Mouse (Mus musculus): ENCODE data around the gene Prmt9. TPM values are rescaled to one million over a fixed set of nuclear protein-coding genes. Genes with fewer than 3 reads are reported as not detected.

Prmt9 gene
- polyA plus RNA-seq (2014; fragmentation: Nextera tagmentation; extraction: Ambion mirVana) = 14.7 and 16.7 TPM in 2 replicates

GRCm38 (mm10) chr8:77549121-77549706 lies at the start of gene Prmt9:
Gene Prmt9 (plus strand): TSS chr8:77549397.
- Histone ChIP-seq H3K27ac (replicated peaks in 1 of 2; ENCODE audit: control insufficient read depth in 1 of 2, insufficient read depth in 1 of 2, low read depth in 2 of 2, low read length in 2 of 2) (peak within 1 kb of the TSS; percentile 73 to 87), H3K4me2 (ENCODE audit: low read length) (peak within 1 kb of the TSS; percentile 83), H3K4me3 (ENCODE audit: control insufficient read depth in 1 of 2, insufficient read depth in 1 of 2, low read depth in 1 of 2, low read length in 2 of 2) (peak within 1 kb of the TSS; percentile 68 to 90), H3K36me3 (ENCODE audit: control insufficient read depth, insufficient read depth, low read length) (peaks cover 28% of the 10 kb centered on the region), H3K27me3 (ENCODE audit: control insufficient read depth, insufficient read depth, low read length) (no peaks in the 10 kb centered on the region), H3K4me1 (ENCODE audit: control insufficient read depth in 2 of 2, insufficient read depth in 2 of 2, low read length in 2 of 2) (no peaks in the 10 kb centered on the region), H3K9ac (ENCODE audit: low read length) (peak within 1 kb of the TSS; percentile 96), H3K9me3 (ENCODE audit: control insufficient read depth, low read length) (no peaks in the 10 kb centered on the region)
- ATAC-seq (ENCODE audit: insufficient number of reproducible peaks, insufficient read depth, low FRiP score, low read depth) = peak; percentile 92
- 4% methylated on average over 42 of the region's 42 CpGs for WGBS

GRCm38 (mm10) chr8:77500264-77500663 lies 48.9 kb upstream of the Prmt9 start:
- Histone ChIP-seq H3K27me3 (ENCODE audit: control insufficient read depth, insufficient read depth, low read length) (no peaks in the 10 kb centered on the region), H3K36me3 (ENCODE audit: control insufficient read depth, insufficient read depth, low read length) (no peaks in the 10 kb centered on the region), H3K27ac (replicated peaks in 1 of 2; ENCODE audit: control insufficient read depth in 1 of 2, insufficient read depth in 1 of 2, low read depth in 2 of 2, low read length in 2 of 2) (no peak overlapping the region), H3K9ac (ENCODE audit: low read length) (no peak overlapping the region), H3K4me3 (ENCODE audit: control insufficient read depth in 1 of 2, insufficient read depth in 1 of 2, low read depth in 1 of 2, low read length in 2 of 2) (no peak overlapping the region), H3K4me2 (ENCODE audit: low read length) (no peak overlapping the region), H3K4me1 (ENCODE audit: control insufficient read depth in 2 of 2, insufficient read depth in 2 of 2, low read length in 2 of 2) (peaks cover 9 to 21% of the 10 kb centered on the region in 2 experiments), H3K9me3 (ENCODE audit: control insufficient read depth, low read length) (no peaks in the 10 kb centered on the region)
- no peak for ATAC-seq (ENCODE audit: insufficient number of reproducible peaks, insufficient read depth, low FRiP score, low read depth)
- 96% methylated on average over 3 of the region's 3 CpGs for WGBS

GRCm38 (mm10) chr8:77501131-77501530 lies 48.1 kb upstream of the Prmt9 start:
- H3K9ac ChIP-seq (ENCODE audit: low read length) = no peak overlapping the region
- no peak for ATAC-seq (ENCODE audit: insufficient number of reproducible peaks, insufficient read depth, low FRiP score, low read depth)
- WGBS = 75% methylated on average over 8 of the region's 8 CpGs
- no peaks in the 10 kb centered on the region for H3K9me3 ChIP-seq (ENCODE audit: control insufficient read depth, low read length)
- H3K4me1 ChIP-seq (ENCODE audit: control insufficient read depth in 2 of 2, insufficient read depth in 2 of 2, low read length in 2 of 2) = peaks cover 8 to 13% of the 10 kb centered on the region in 2 experiments
- H3K27me3 ChIP-seq (ENCODE audit: control insufficient read depth, insufficient read depth, low read length) = no peaks in the 10 kb centered on the region
- H3K36me3 ChIP-seq (ENCODE audit: control insufficient read depth, insufficient read depth, low read length) = no peaks in the 10 kb centered on the region
- H3K4me2 ChIP-seq (ENCODE audit: low read length) = no peak overlapping the region
- no peak overlapping the region for H3K27ac ChIP-seq (replicated peaks in 1 of 2; ENCODE audit: control insufficient read depth in 1 of 2, insufficient read depth in 1 of 2, low read depth in 2 of 2, low read length in 2 of 2)
- H3K4me3 ChIP-seq (ENCODE audit: control insufficient read depth in 1 of 2, insufficient read depth in 1 of 2, low read depth in 1 of 2, low read length in 2 of 2) = no peak overlapping the region

GRCm38 (mm10) chr8:77502547-77502946 lies 46.6 kb upstream of the Prmt9 start:
- H3K4me1 ChIP-seq (ENCODE audit: control insufficient read depth in 2 of 2, insufficient read depth in 2 of 2, low read length in 2 of 2) = peaks cover under 1 to 3% of the 10 kb centered on the region in 2 experiments; a peak in 2 of 4 replicates
- 83% methylated on average over 6 of the region's 6 CpGs for WGBS

GRCm38 (mm10) chr8:77506539-77506938 lies 42.7 kb upstream of the Prmt9 start:
- H3K36me3 ChIP-seq (ENCODE audit: control insufficient read depth, insufficient read depth, low read length) = no peaks in the 10 kb centered on the region
- ATAC-seq (ENCODE audit: insufficient number of reproducible peaks, insufficient read depth, low FRiP score, low read depth) = no peak
- H3K4me2 ChIP-seq (ENCODE audit: low read length) = no peak overlapping the region
- no peak overlapping the region for H3K27ac ChIP-seq (replicated peaks in 1 of 2; ENCODE audit: control insufficient read depth in 1 of 2, insufficient read depth in 1 of 2, low read depth in 2 of 2, low read length in 2 of 2)
- no peak overlapping the region for H3K9ac ChIP-seq (ENCODE audit: low read length)
- H3K4me3 ChIP-seq (ENCODE audit: control insufficient read depth in 1 of 2, insufficient read depth in 1 of 2, low read depth in 1 of 2, low read length in 2 of 2) = no peak overlapping the region
- WGBS = 76% methylated on average over 7 of the region's 7 CpGs
- no peaks in the 10 kb centered on the region for H3K27me3 ChIP-seq (ENCODE audit: control insufficient read depth, insufficient read depth, low read length)
- peaks cover 4 to 6% of the 10 kb centered on the region in 2 experiments; a peak in 2 of 4 replicates for H3K4me1 ChIP-seq (ENCODE audit: control insufficient read depth in 2 of 2, insufficient read depth in 2 of 2, low read length in 2 of 2)
- no peaks in the 10 kb centered on the region for H3K9me3 ChIP-seq (ENCODE audit: control insufficient read depth, low read length)

More at GRCm38 (mm10) chr8:77502547-77502946, 46.6 kb upstream of the Prmt9 start:
- Histone ChIP-seq H3K27me3 (ENCODE audit: control insufficient read depth, insufficient read depth, low read length) (no peaks in the 10 kb centered on the region), H3K36me3 (ENCODE audit: control insufficient read depth, insufficient read depth, low read length) (no peaks in the 10 kb centered on the region), H3K4me3 (ENCODE audit: control insufficient read depth in 1 of 2, insufficient read depth in 1 of 2, low read depth in 1 of 2, low read length in 2 of 2) (no peak overlapping the region), H3K27ac (replicated peaks in 1 of 2; ENCODE audit: control insufficient read depth in 1 of 2, insufficient read depth in 1 of 2, low read depth in 2 of 2, low read length in 2 of 2) (no peak overlapping the region), H3K9me3 (ENCODE audit: control insufficient read depth, low read length) (no peaks in the 10 kb centered on the region), H3K4me2 (ENCODE audit: low read length) (no peak overlapping the region), H3K9ac (ENCODE audit: low read length) (no peak overlapping the region)
- ATAC-seq (ENCODE audit: insufficient number of reproducible peaks, insufficient read depth, low FRiP score, low read depth) = no peak

GRCm38 (mm10) chr8:77507510-77508035 lies 41.6 kb upstream of the Prmt9 start:
- no peak overlapping the region for H3K4me2 ChIP-seq (ENCODE audit: low read length)
- peaks cover 4 to 6% of the 10 kb centered on the region in 2 experiments; a peak in 3 of 4 replicates for H3K4me1 ChIP-seq (ENCODE audit: control insufficient read depth in 2 of 2, insufficient read depth in 2 of 2, low read length in 2 of 2)
- no peak for ATAC-seq (ENCODE audit: insufficient number of reproducible peaks, insufficient read depth, low FRiP score, low read depth)
- no peak overlapping the region for H3K9ac ChIP-seq (ENCODE audit: low read length)
- no peaks in the 10 kb centered on the region for H3K27me3 ChIP-seq (ENCODE audit: control insufficient read depth, insufficient read depth, low read length)
- no peaks in the 10 kb centered on the region for H3K9me3 ChIP-seq (ENCODE audit: control insufficient read depth, low read length)
- H3K36me3 ChIP-seq (ENCODE audit: control insufficient read depth, insufficient read depth, low read length) = no peaks in the 10 kb centered on the region
- 82% methylated on average over 10 of the region's 10 CpGs for WGBS
- no peak overlapping the region for H3K27ac ChIP-seq (replicated peaks in 1 of 2; ENCODE audit: control insufficient read depth in 1 of 2, insufficient read depth in 1 of 2, low read depth in 2 of 2, low read length in 2 of 2)
- H3K4me3 ChIP-seq (ENCODE audit: control insufficient read depth in 1 of 2, insufficient read depth in 1 of 2, low read depth in 1 of 2, low read length in 2 of 2) = no peak overlapping the region

GRCm38 (mm10) chr8:77509044-77509443 lies 40.2 kb upstream of the Prmt9 start:
- H3K4me3 ChIP-seq (ENCODE audit: control insufficient read depth in 1 of 2, insufficient read depth in 1 of 2, low read depth in 1 of 2, low read length in 2 of 2) = no peak overlapping the region
- no peaks in the 10 kb centered on the region for H3K9me3 ChIP-seq (ENCODE audit: control insufficient read depth, low read length)
- no peaks in the 10 kb centered on the region for H3K27me3 ChIP-seq (ENCODE audit: control insufficient read depth, insufficient read depth, low read length)
- H3K4me2 ChIP-seq (ENCODE audit: low read length) = no peak overlapping the region
- H3K4me1 ChIP-seq (ENCODE audit: control insufficient read depth in 2 of 2, insufficient read depth in 2 of 2, low read length in 2 of 2) = peaks cover 6 to 13% of the 10 kb centered on the region in 2 experiments
- H3K36me3 ChIP-seq (ENCODE audit: control insufficient read depth, insufficient read depth, low read length) = no peaks in the 10 kb centered on the region
- no peak overlapping the region for H3K9ac ChIP-seq (ENCODE audit: low read length)
- no peak for ATAC-seq (ENCODE audit: insufficient number of reproducible peaks, insufficient read depth, low FRiP score, low read depth)
- no peak overlapping the region for H3K27ac ChIP-seq (replicated peaks in 1 of 2; ENCODE audit: control insufficient read depth in 1 of 2, insufficient read depth in 1 of 2, low read depth in 2 of 2, low read length in 2 of 2)
- 83% methylated on average over 7 of the region's 7 CpGs for WGBS
